Mouse (Mus musculus): Measurements from ENCODE around the gene Hax1.

The Hax1 gene

DNA sequence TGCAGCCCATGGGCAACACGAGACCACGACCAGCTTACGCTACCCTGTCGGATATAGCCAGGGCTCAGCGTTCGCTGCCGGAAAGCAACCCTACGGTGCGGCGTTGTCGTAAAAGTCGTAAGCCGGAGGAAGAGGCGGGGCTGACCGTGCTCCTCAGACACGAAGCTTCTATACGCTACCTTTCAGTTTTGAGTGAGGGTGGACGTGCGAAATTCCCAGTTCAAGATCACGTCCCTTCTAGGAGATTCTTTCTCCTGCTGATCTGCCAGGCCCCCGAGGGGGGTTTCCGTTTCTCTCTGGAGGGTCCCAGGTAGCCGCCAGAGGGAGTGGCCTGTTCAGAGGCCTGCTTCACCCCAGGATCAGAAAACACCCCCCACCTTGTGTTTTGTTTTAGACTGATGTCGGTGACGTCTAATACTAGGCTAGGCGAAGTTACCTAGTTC, at the start of gene Hax1:
Hax1 (minus strand) TSS at position 169 of the 443 bp plus-strand sequence.
- DNase-seq (ENCODE audit: low read depth, low spot score) = peak; percentile 97

DNA sequence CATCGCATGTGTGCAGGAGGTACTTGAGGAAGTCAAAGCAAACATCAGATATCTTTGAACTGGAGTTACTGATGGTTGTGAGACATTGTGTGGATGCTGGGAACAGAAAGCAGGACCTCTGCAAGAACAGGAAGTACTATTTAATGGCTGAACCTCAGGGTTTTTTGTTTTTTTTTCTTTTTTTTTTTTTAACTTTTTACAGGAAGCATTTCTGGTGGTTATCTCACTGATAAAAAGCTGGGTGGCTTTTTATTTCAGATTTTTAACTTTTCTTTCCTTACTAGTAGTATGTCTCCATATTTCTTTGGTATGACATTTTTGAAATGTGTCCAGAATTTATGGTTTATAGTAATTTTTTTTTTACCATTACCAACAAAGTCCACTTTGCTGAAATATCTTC, 37.7 kb upstream of the Hax1 start:
- DNase-seq (ENCODE audit: low read depth, low spot score) = no peak

DNA sequence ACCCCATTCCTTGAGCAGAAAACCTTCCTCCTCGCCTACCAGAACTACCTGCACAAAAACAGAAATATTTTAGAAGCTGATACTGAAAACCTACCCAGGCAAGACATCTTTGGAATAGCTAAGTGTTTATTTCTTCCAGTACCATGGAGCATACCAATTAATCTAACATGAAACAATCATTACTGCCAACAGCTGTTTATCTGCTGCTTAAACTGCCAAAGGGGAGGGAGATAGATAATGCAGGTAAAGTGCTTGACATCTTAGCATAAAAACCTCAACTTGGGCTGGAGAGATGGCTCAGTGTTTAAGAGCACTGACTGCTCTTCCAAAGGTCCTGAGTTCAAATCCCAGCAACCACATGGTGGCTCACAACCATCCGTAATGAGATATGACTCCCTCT, 36.1 kb upstream of the Hax1 start:
- DNase-seq (ENCODE audit: low read depth, low spot score) = no peak

DNA sequence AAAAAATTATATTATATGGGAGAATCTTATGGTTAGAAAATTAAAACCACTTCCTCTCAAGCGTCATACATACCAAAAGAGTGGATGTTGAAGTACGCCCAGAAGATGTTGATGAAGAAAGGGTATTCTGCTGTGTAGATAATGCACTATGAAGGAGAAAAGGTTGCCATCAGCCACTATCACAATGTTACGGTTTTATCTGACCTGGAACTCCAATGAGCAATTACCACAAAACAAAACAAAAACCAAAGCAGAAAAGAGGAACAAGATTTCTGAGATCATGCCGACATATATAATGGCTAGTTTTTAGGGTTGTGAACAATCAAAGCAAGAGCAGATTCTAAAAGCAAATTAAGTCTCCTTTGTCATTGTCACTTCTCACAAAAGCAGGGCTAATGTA, 18.0 kb upstream of the Hax1 start:
- DNase-seq (ENCODE audit: low read depth, low spot score) = no peak

DNA sequence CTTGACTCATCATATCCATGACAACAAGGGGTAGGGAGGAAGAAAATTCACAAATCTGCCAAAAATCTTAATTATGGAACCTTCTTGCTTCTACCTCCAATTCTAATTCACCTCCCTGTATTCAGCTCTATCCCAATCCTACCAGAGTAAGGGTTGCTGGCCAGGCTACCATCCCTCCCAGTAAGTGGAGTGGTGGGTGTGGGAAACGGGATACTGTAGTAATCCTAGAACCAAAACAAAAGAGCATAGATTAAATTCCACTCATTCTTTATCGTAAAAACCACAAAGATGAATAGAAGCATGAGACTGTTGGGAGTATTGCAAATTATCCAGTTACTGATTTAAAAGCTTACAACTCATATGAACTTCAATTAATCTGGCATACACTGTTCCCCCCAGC, 11.7 kb upstream of the Hax1 start:
- no peak for DNase-seq (ENCODE audit: low read depth, low spot score)

DNA sequence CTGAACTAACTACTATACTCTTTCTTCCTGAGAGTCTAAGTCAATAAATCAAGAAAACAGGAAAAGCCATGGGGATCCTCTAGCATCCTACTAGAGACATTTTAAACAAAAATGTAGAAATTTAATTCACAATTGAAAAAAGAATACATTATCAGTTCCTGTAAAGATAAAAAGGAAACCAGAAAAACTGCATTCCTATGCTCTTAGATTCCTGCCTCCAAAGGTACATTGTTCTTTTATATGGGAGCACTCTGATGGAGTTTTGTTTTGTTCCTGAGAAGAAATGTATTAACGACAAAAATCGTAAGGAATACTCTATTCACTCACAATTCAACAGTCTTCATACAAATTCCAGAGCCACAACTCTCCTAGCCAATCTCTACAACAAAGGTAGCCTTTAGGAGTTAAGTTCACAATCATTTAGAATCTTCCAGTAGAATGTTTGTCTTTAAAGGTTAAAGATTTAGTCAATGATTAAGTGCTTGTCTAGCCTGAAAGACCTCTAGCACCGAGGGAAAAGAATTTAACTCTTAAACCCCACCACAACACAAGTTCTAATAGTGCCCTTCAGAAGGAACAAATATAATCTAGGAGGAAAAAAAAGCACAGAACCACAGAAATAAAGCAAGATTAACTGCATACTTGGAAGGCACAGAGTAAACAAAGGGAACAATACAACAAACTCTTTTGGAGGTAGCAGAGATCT, 5.7 kb upstream of the Hax1 start:
- no peak for DNase-seq (ENCODE audit: low read depth, low spot score)

DNA sequence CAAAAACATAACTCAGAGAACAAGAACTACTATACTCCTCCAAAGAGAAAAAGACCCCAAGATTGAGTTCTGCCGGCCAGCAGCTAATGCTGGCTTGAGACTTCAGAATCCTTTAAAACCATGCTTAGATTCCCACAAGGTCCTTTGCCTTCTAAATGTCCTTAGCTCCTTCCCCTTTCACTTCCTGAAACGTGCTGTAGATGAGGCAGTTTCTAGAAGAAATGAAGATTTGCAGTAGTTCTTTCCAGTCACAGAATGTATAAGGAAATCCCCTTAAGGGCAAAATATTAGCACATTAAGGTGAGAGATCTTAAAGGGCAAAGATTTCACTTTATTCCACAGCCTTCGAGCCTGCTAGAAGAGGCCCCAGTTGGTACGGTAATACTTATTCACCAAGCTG, 1.2 kb upstream of the Hax1 start:
- DNase-seq (ENCODE audit: low read depth, low spot score) = no peak

DNA sequence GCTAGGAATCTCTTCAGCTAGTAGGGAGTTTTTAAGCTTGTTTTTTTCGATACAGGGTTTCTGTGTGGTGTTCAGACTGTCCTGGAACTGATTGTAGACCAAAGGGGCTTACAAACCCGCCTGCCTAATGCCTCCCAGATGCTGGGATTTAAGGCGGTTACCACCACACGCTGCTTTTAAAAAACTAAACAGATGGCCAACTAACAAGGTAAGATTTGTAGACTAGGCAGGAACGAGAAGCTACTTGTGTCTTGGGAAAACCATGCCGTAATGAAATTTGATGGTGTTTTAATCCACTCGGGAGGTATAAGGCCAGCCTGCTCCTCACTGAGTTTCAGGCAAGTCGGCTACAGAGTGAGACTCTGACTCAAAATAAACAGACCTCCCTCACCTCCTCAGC, 510 bp upstream of the Hax1 start:
- DNase-seq (ENCODE audit: low read depth, low spot score) = peak; percentile 61

DNA sequence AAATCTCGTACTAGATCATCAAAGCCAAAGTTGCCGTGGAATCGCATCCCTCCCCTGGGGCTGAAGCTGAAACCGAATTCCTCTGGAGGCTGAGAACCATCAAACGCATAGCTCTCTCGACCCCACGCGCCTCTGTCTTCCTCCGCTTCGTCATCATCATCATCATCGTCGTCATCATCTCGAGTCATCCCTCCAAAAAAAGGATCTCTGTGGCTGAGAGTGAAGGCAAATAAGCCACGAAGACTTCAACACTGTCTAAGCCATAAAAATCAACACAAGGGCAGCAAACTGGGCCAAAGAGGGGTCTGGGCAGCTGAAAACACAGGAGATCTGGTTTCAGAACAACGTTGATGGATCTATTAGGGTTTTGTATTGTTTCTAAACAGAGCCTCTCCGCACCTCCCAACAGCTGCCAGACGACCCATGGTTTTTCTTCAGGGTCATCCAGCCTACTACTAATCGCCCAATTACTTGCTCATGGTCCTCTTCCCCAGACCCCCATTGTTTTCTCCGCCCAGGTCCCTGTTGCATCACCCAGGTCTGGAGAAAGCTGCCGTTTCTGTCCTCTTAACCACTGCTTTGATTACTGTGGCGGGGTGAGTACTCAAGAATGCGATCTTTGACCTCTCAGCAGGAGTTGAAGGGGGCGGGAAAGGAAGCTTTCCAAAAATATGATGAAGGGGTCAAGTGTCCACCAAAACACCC, 637 bp downstream of the Hax1 start:
- DNase-seq (ENCODE audit: low read depth, low spot score) = peak; percentile 63

DNA sequence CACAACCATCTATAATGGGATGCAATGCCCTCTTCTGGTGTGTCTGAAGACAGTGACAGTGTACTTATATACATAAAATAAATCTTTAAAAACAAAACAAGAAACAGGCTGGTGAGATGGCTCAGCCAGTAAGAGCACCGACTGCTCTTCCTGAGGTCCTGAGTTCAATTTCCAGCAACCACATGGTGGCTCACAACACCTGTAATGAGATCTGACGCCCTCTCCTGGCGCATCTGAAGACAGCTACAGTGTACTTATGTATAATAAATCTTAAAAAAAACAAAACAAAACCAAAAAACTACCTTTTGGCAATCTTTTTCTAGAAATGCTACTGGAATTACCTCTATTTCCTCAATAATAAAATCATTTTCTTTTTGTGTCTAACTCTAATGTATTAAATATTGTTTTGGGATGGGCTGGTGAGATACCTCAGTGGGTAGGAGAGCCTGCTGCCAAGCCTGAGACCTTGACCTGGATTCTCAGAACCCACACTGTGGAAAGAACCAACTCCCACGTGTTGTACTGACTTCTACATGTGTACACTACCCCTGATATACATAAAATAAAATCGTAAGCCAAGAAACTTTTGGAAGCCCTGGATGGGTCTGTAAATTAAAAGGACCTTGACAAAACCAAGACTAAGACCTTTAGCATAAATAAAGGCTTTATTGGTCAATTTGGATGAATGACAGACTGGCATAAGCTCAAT, 3.6 kb downstream of the Hax1 start:
- DNase-seq (ENCODE audit: low read depth, low spot score) = no peak

DNA sequence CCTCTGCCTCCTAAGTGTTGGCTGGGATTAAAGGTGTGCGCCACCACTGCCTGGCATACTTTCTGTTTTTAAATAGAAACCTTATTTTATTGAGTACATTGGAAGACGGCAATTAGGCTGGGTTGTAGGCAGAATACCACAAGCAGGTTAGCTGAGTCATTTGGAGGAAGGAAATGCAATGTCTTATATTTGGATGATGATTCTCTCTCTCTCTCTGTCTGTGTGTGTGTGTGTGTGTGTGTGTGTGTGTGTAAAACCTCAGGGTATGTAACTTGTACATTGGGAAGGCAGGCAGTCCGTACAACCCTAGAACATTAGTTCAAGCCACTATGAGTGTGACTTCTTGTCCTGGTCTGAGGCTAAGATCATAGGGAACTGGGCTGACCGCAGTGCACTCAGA, 10.8 kb downstream of the Hax1 start:
- no peak for DNase-seq (ENCODE audit: low read depth, low spot score)

DNA sequence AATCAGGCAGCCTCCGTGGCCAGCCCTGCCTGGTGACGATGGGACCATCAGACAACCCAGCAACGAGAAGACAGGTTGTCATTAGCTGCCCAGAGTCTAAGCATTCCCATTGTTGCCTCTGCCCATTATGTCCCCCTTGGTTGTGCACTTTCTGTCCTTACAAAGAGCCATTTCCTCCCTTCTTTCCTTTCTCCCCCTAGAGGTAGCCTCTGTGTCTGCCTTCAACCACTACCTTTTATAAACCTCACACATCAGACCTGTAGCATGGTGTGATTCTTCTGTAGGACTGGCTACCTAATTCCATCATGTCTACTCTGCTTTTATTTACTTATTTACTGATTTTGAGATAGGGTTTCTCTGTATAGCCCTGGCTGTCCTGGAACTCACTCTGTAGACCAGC, 11.4 kb downstream of the Hax1 start:
- no peak for DNase-seq (ENCODE audit: low read depth, low spot score)

DNA sequence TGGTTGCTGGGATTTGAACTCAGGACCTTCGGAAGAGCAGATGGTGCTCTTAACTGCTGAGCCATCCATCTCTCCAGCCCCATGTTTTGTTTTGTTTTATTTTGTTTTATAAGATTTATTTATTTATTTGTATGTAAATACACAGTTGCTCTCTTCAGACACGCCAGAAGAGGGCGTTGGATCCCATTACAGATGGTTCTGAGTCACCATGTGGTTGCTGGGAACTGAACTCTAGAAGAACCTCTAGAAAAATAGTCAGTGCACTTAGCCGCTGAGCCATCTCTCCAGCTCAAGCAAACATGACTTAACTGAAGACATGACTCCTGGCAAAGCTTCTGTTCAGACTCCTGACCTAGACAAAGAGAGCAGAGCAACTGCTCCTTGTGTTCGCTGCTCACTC, 16.2 kb downstream of the Hax1 start:
- no peak for DNase-seq (ENCODE audit: low read depth, low spot score)

DNA sequence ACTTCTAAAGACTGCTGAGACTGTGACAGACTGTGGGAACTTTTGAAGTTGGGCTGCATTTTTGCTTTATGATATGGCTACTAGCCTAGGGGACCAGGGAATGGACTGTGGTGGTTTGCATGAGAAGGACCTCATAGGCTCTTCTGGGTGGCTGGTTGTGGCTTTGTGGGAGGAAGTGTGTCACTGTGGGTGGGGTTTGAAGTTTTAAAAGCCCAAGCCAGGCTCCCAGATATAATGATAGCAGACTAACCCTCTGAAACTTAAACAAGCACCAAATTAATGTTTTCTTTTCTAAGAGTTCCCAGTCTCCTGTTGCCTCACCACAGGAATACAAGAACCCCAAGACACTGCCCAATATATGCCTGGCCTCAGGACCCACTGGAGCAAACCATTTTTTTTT, 21.7 kb downstream of the Hax1 start:
- no peak for DNase-seq (ENCODE audit: low read depth, low spot score)

DNA sequence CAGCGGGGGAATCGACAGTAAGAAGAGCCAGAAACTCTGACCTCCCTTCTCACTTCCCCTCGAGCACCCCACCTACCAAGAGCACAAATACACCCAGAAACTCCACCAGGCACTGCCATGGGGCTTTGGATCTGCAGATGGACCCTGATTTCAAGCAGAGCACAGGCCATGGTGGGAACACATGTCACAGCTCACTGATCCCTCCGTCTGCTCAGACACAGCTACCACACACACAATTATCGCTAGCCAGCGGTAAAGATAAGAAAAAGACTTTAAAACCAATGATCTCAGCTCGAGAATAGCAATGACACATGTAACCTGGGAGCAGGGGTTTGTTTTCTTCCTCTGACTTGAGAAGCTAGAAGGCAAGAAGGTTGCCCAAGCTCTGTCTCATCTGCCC, 30.1 kb downstream of the Hax1 start:
- no peak for DNase-seq (ENCODE audit: low read depth, low spot score)

DNA sequence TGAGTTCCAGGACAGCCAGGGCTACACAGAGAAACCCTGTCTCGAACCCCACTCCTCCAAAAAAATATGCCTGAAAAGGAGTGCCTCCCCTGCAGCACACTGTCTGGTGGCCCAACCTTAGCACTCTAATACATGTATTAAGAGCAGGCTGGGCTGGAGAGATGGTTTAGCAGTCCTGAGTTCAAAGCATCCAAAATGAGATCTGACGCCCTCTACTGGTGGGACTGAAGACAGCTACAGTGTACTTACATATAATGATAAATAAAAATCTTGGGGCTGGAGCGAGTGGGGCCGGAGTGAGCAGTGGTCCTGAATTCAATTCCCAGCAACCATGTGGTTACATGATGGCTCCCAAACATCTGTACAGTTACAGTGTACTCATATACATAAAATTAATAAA, 31.6 kb downstream of the Hax1 start:
- peak; percentile 50 for DNase-seq (ENCODE audit: low read depth, low spot score)

DNA sequence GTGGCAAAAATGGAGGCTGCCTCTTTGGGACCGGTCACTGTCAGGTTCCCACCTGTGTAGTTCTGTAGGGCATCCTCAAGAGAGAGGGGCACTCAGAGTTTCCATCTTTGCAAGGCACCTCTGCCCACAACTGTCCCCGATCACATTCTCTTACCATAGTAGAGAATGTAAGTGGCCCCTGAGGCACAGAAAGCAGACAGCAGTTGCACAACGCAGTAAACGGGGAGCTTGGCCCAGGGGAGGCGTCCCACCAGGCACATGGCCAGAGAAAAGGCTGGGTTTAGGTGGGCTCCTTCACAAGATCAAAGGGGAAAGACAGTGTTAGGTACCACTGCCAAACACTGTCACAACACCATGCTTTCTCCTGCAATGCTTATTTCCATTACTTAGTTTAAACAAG, 32.6 kb downstream of the Hax1 start:
- no peak for DNase-seq (ENCODE audit: low read depth, low spot score)

DNA sequence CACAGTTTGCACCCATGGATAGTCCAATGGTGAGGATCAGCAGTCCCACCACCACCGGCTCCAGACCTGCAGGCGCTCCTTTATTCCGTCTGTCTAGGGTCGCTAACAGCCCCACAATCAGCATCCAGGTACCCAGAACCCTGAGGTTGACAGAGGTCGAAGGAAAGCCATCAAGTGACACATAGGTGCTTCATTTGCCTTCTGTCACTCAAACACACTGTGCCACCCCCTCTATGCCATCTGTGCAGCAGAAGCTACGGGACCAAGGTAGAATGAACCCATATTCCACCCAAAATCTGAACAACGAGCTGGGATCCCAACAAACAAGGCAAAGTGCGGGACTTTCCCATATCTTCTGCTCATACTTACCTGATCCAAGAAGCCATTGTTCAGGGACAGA, 33.0 kb downstream of the Hax1 start:
- DNase-seq (ENCODE audit: low read depth, low spot score) = no peak

DNA sequence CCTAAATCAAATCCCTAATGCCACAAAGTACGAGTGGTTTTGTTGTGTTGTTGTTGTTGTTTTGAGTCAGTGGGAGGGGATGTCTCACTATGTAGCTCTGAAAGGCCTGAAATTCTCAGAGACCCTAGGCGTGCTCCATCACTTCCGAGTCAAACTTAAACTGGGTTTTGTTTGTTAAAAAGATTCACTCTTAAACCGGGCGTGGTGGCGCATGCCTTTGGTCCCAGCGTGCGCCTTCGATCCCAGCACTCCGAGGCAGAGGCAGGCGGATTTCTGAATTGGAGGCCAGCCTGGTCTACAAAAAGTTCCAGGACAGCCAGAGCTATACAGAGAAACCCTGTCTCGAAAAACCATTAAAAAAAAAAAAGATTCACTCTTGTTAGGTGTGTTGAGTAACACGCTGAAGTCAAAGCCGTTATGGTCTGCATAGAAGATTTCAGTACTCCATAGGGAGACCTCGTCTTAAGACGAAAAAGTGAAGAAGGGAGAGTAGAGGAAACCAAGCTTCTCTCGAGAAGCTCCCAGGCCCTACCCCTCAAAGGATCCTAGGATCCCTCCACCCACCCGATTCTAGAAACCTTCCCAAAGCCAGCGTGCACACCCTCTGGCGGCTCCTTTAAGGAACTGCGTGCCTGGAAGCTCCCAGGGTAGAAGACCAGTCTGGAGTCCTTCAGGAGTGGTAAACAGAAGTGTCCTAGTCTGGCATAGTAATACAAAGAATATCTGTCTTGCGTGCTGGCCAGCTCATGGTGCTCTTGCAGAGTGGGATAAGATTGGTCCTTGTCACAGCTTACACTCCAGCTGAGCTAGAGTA, 34.4 kb downstream of the Hax1 start:
- peak; percentile 80 for DNase-seq (ENCODE audit: low read depth, low spot score)

DNA sequence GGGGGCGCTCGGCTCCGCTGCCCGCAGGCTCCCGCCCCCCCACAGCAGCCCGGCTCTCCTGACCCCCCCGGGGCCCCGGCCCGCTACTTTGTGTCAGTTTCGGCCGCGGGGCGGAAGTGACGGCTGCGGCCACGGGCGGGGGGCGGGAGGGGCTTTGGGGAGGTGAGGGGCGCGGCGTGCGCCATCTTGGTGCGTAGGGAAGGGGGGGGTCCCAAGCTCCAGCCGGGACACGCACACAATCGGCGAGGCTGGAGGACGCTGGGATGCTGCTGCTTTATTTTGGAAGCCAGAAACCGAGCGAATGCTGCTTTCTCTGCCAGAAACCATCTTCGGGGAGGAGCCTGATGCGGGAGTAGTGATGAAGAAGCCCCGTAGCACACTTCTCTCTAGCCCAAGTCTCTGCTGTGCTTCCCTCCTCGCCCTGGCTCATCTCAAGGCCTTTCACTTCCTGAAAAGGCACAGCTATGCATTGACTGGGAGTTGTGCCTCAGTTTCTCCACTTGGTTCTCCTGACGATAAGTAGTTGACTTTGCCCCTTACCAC, 35.3 kb downstream of the Hax1 start, which contains the start of gene Atp8b2:
Atp8b2 (minus strand) TSS at position 288 of the 543 bp plus-strand sequence.
- peak; percentile 83 for DNase-seq (ENCODE audit: low read depth, low spot score)

DNA sequence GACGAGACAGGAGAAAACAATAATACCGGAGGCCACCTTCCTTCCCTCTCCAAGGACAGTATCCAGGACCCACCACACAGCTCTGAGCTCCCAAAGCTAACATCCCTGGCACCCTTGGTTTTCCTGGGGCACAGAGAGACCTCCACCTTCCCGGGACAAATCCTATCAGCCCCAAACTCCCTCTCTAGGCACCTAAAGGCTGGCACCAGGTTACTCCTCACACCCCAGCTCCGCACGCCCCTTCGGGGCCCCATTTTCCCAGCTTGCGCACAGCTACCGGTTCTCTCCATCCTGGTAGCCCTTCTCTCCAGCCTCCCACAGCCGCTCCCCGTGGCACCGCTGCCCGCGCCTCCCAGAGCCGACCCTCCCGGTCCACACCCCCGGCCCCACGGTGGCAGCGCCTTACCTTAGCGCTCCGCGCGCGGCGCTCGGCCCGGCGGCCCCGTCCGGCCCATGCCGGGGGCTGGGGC, 35.8 kb downstream of the Hax1 start:
- DNase-seq (ENCODE audit: low read depth, low spot score) = no peak
